Mouse (Mus musculus) brain, adult 2 months (tissue): ENCODE data around the gene Lmod3.
A peak's percentile ranks its signal among the peaks of the same experiment; 100 is the strongest.

Experiments used
- DNase-seq: peaks from one replicate; pipeline ENCODE4 v3.0.0; 2011; ENCODE audit warnings: low read depth, low spot score

Gene Lmod3

GRCm38 (mm10) chr6:97226083-97226491 is 26.5 kb downstream of the Lmod3 start:
- DNase-seq = no peak

- peak; percentile 47 for DNase-seq
Measured at GRCm38 (mm10) chr6:97224505-97224904, 28.1 kb downstream of the Lmod3 start.

- DNase-seq = no peak
Measured at GRCm38 (mm10) chr6:97223566-97223965, 29.0 kb downstream of the Lmod3 start.

GRCm38 (mm10) chr6:97222931-97223467 is 29.6 kb downstream of the Lmod3 start:
- DNase-seq = peak; percentile 55

GRCm38 (mm10) chr6:97222321-97222720 is 30.2 kb downstream of the Lmod3 start:
- no peak for DNase-seq

- DNase-seq = peak; percentile 90
Measured at GRCm38 (mm10) chr6:97221205-97222025, 31.1 kb downstream of the Lmod3 start.

- no peak for DNase-seq
Measured at GRCm38 (mm10) chr6:97220672-97221071, 31.9 kb downstream of the Lmod3 start.

GRCm38 (mm10) chr6:97216154-97216821 is 36.3 kb downstream of the Lmod3 start:
- peak; percentile 69 for DNase-seq

GRCm38 (mm10) chr6:97211981-97212380 is 40.6 kb downstream of the Lmod3 start:
- peak; percentile 93 for DNase-seq

- peak; percentile 59 for DNase-seq
Measured at GRCm38 (mm10) chr6:97210962-97211601, 41.5 kb downstream of the Lmod3 start.

- peak; percentile 98 for DNase-seq
Measured at GRCm38 (mm10) chr6:97210191-97210961, 42.2 kb downstream of the Lmod3 start, which contains the start of gene Arl6ip5. Gene Arl6ip5 (plus strand): TSS chr6:97210689.

- DNase-seq = no peak
Measured at GRCm38 (mm10) chr6:97209751-97210150, 42.8 kb downstream of the Lmod3 start.

- DNase-seq = no peak
Measured at GRCm38 (mm10) chr6:97209201-97209600, 43.4 kb downstream of the Lmod3 start.

GRCm38 (mm10) chr6:97208406-97208805 is 44.2 kb downstream of the Lmod3 start:
- DNase-seq = no peak

- DNase-seq = no peak
Measured at GRCm38 (mm10) chr6:97207085-97207484, 45.5 kb downstream of the Lmod3 start.

GRCm38 (mm10) chr6:97205439-97205885 is 47.1 kb downstream of the Lmod3 start, which contains the start of gene Uba3:
Gene Uba3 (minus strand): TSS chr6:97205647.
- peak; percentile 100 for DNase-seq

GRCm38 (mm10) chr6:97204952-97205351 is 47.6 kb downstream of the Lmod3 start:
- no peak for DNase-seq

GRCm38 (mm10) chr6:97204252-97204869 is 48.2 kb downstream of the Lmod3 start:
- DNase-seq = no peak

- DNase-seq = no peak
Measured at GRCm38 (mm10) chr6:97202477-97202876, 50.1 kb downstream of the Lmod3 start.

- no peak for DNase-seq
Measured at GRCm38 (mm10) chr6:97200437-97200836, 52.1 kb downstream of the Lmod3 start.
